In the genomic region with DNA sequence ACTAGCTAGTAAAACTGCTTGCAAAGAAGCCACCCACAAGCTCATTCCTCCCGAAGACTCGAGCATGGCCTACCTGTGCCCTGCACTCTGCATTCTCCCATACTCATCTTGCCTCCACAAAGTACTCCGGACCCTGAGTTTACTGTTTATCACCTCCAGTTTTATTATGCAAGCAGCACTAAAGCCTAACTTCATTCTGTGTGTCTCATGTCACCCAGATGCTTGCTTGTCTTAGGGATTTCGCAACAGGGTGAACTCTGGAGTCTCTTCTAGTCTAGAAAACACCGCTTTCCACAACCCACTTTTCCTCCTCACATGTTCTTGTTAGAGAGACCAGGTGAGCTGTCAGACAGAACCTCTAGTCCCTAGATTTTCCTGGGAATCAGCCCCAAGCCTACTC, we compare ENCODE assay signal across 16 mouse cellular contexts.
"Had no signal": no experiment of that assay in that cellular context is flagged by ENCODE, and none has a peak within 500 bp of the region (broad histone marks: within the 10 kb centered on the region; RNA-seq: fewer than 3 reads in every experiment).

No protein-coding gene starts in this region.

- H3K36me3 ChIP-seq: stomach, embryonic 15.5 days had no signal

- H3K9ac ChIP-seq: lung, embryonic 15.5 days; midbrain, embryonic 13.5 days; midbrain, embryonic 15.5 days; neural tube, embryonic 12.5 days; stomach, embryonic 15.5 days had no signal

- H3K4me1 ChIP-seq: lung, embryonic 15.5 days; midbrain, embryonic 13.5 days; midbrain, embryonic 15.5 days; neural tube, embryonic 12.5 days; stomach, embryonic 15.5 days had no signal

- ATAC-seq: lung, postnatal 0 days; midbrain, embryonic 13.5 days; midbrain, embryonic 15.5 days had no signal

- H3K4me2 ChIP-seq: lung, embryonic 15.5 days; midbrain, embryonic 11.5 days; midbrain, embryonic 13.5 days; midbrain, embryonic 15.5 days; neural tube, embryonic 12.5 days; stomach, embryonic 15.5 days had no signal

- H3K27ac ChIP-seq: lung, embryonic 15.5 days; macrophage; midbrain, embryonic 13.5 days; midbrain, embryonic 15.5 days; neural tube, embryonic 12.5 days; stomach, embryonic 15.5 days; stomach, postnatal 0 days had no signal

- DNase-seq: lung, adult 2 months; lung, postnatal 14 days; lung, postnatal 36 days; thymus, adult 2 months; thymus, postnatal 25 days; thymus, postnatal 4 days had no signal

- H3K9me3 ChIP-seq: lung, embryonic 15.5 days; megakaryocyte, embryonic 14.5 days; midbrain, embryonic 13.5 days; midbrain, embryonic 15.5 days; neural tube, embryonic 12.5 days; stomach, embryonic 15.5 days had no signal

- H3K4me3 ChIP-seq: lung, embryonic 15.5 days; megakaryocyte, embryonic 14.5 days; midbrain, embryonic 13.5 days; midbrain, embryonic 15.5 days; neural tube, embryonic 12.5 days; stomach, embryonic 15.5 days had no signal

- H3K27me3 ChIP-seq: lung, embryonic 15.5 days; midbrain, embryonic 13.5 days; midbrain, embryonic 15.5 days; neural tube, embryonic 12.5 days; stomach, embryonic 15.5 days had no signal
